In the genomic region with DNA sequence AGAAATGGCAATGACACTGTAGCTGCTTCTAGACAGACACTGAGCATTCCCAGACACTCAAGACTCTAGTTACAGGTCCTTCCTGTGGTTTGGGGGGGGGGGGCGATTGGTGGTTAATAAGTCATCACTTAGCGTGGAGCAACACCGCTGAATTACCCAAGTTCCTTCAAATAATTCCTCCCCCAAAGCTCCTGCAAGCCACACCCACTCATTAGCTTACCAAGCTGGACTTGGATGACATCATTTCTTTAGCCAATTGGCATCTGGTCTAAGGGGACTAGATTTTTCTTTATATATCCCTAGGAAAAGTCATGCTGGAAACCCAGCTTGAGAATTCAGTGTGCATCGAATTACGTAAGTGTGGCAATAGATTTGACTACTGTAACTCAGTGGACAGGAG, we compare ENCODE assay signal across 13 mouse cellular contexts.
"Had no signal": no experiment of that assay in that cellular context is flagged by ENCODE, and none has a peak within 500 bp of the region (broad histone marks: within the 10 kb centered on the region; RNA-seq: fewer than 3 reads in every experiment).

No protein-coding gene starts in this region.

- DNase-seq: kidney, postnatal 14 days; lung, embryonic 14.5 days; lung, postnatal 14 days; right cerebral cortex, postnatal 14 days; thymus, postnatal 36 days had no signal

- H3K9me3 ChIP-seq: kidney, embryonic 15.5 days; limb, embryonic 15.5 days; liver, embryonic 12.5 days; midbrain, embryonic 15.5 days; neural tube, embryonic 13.5 days; stomach, embryonic 15.5 days had no signal

- H3K9ac ChIP-seq: kidney, embryonic 15.5 days; limb, embryonic 15.5 days; liver, embryonic 12.5 days; lung, embryonic 14.5 days; midbrain, embryonic 15.5 days; neural tube, embryonic 13.5 days; stomach, embryonic 15.5 days had no signal

- H3K27ac ChIP-seq: kidney, embryonic 15.5 days; left cerebral cortex, adult 2 months; limb, embryonic 15.5 days; liver, embryonic 12.5 days; macrophage; midbrain, embryonic 15.5 days; neural tube, embryonic 13.5 days; stomach, embryonic 15.5 days had no signal

- ATAC-seq: liver, embryonic 12.5 days; midbrain, embryonic 15.5 days had no signal

- H3K4me1 ChIP-seq: kidney, embryonic 15.5 days; limb, embryonic 15.5 days; liver, embryonic 12.5 days; midbrain, embryonic 15.5 days; stomach, embryonic 15.5 days had no signal

- H3K36me3 ChIP-seq: kidney, embryonic 15.5 days; limb, embryonic 15.5 days; liver, embryonic 12.5 days; midbrain, embryonic 15.5 days; neural tube, embryonic 13.5 days; stomach, embryonic 15.5 days had no signal

- H3K4me2 ChIP-seq: kidney, embryonic 15.5 days; limb, embryonic 15.5 days; liver, embryonic 12.5 days; lung, embryonic 14.5 days; midbrain, embryonic 15.5 days; neural tube, embryonic 13.5 days; stomach, embryonic 15.5 days had no signal

- H3K4me3 ChIP-seq: kidney, embryonic 15.5 days; left cerebral cortex, adult 2 months; limb, embryonic 15.5 days; liver, embryonic 12.5 days; midbrain, embryonic 15.5 days; neural tube, embryonic 13.5 days; stomach, embryonic 15.5 days had no signal

- H3K27me3 ChIP-seq: kidney, embryonic 15.5 days; limb, embryonic 15.5 days; liver, embryonic 12.5 days; neural tube, embryonic 13.5 days; stomach, embryonic 15.5 days had no signal
